Mouse (Mus musculus) MEL (cell line): ENCODE data around the gene Specc1l.

ENCODE experiments used
- CHD1 ChIP-seq: IDR thresholded peaks from 2 replicates; pipeline ENCODE4 v1.6.1; 2012; ENCODE audit warnings: low read depth, mild to moderate bottlenecking, inconsistent platforms, low read length, improper control_type of control experiment
- CTCF ChIP-seq, 3 experiments: IDR thresholded peaks in 2 of 3; conservative IDR thresholded peaks in 1 of 3; 2 replicates each; pipeline ENCODE4 v1.5.1; 2011 to 2012; ENCODE audit warnings: low read length in 3 of 3, low read depth in 2 of 3, mild to moderate bottlenecking in 2 of 3, improper control_type of control experiment in 1 of 3, inconsistent platforms in 1 of 3, mixed read lengths in 1 of 3, moderate library complexity in 1 of 3; ENCODE audit not compliant: control insufficient read depth in 1 of 3, insufficient read depth in 1 of 3, poor library complexity in 1 of 3, severe bottlenecking in 1 of 3
- POLR2AphosphoS2 ChIP-seq: IDR thresholded peaks from 2 replicates; pipeline ENCODE4 v1.6.1; 2011; ENCODE audit warnings: low read length, improper control_type of control experiment
- POLR2AphosphoS5 ChIP-seq: IDR thresholded peaks from 2 replicates; pipeline ENCODE4 v1.6.1; 2012; ENCODE audit warnings: low read depth, borderline replicate concordance, mild to moderate bottlenecking, inconsistent platforms, low read length, moderate library complexity, mixed read lengths

GRCm38 (mm10) chr10:75299785-75300418, 88.0 kb downstream of the Specc1l start:
- no peak for TF ChIP-seq CHD1
- no peak for TF ChIP-seq CTCF (IDR thresholded peaks at IDR 0.05 in 2 of 3, conservative IDR thresholded peaks at IDR 0.05 in 1 of 3; ENCODE audit: control insufficient read depth in 1 of 3, insufficient read depth in 1 of 3, low read depth in 2 of 3, low read length in 3 of 3, poor library complexity in 1 of 3, severe bottlenecking in 1 of 3)
- TF ChIP-seq POLR2AphosphoS5 = no peak
- no peak for TF ChIP-seq POLR2AphosphoS2
